Mouse (Mus musculus): ENCODE measurements around the gene Rom1.
"Not testable (repeated sequence)": the region's sequence is repeated elsewhere in the genome, so short reads cannot be mapped to it uniquely, and the experiment has no call there.

Gene Rom1

GRCm38 (mm10) chr19:8929224-8930088 lies at the start of gene Rom1, which contains the start of gene Eml3:
Gene Rom1 (minus strand): TSS chr19:8929356.
Gene Eml3 (plus strand): TSS chr19:8929552.
- no peak for DNase-seq (ENCODE audit: low spot score)

GRCm38 (mm10) chr19:8976535-8976934 lies 47.4 kb upstream of the Rom1 start:
- no peak for DNase-seq (ENCODE audit: low spot score)

GRCm38 (mm10) chr19:8975491-8975890 lies 46.3 kb upstream of the Rom1 start:
- DNase-seq (ENCODE audit: low spot score), result no peak

- DNase-seq (ENCODE audit: low spot score), result no peak
Observed at GRCm38 (mm10) chr19:8974638-8975037, 45.5 kb upstream of the Rom1 start.

GRCm38 (mm10) chr19:8972491-8972890 lies 43.3 kb upstream of the Rom1 start:
- not testable (repeated sequence) for DNase-seq (ENCODE audit: low spot score)

- no peak for DNase-seq (ENCODE audit: low spot score)
Observed at GRCm38 (mm10) chr19:8967893-8968292, 38.7 kb upstream of the Rom1 start.

- DNase-seq (ENCODE audit: low spot score), result no peak
Observed at GRCm38 (mm10) chr19:8967373-8967743, 38.2 kb upstream of the Rom1 start.

- peak; percentile 98 for DNase-seq (ENCODE audit: low spot score)
Observed at GRCm38 (mm10) chr19:8966590-8967372, 37.6 kb upstream of the Rom1 start, which contains the start of gene Eef1g. Gene Eef1g (plus strand): TSS chr19:8967041.

- DNase-seq (ENCODE audit: low spot score), result no peak
Observed at GRCm38 (mm10) chr19:8966198-8966589, 37.0 kb upstream of the Rom1 start.

GRCm38 (mm10) chr19:8965771-8966170 lies 36.6 kb upstream of the Rom1 start:
- DNase-seq (ENCODE audit: low spot score), result no peak

GRCm38 (mm10) chr19:8965075-8965474 lies 35.9 kb upstream of the Rom1 start:
- no peak for DNase-seq (ENCODE audit: low spot score)

- no peak for DNase-seq (ENCODE audit: low spot score)
Observed at GRCm38 (mm10) chr19:8962256-8962655, 33.1 kb upstream of the Rom1 start.

- no peak for DNase-seq (ENCODE audit: low spot score)
Observed at GRCm38 (mm10) chr19:8954171-8954570, 25.0 kb upstream of the Rom1 start.

GRCm38 (mm10) chr19:8953135-8954039 lies 24.2 kb upstream of the Rom1 start, which contains the start of gene Tut1:
Gene Tut1 (plus strand): TSS chr19:8953847.
- peak; percentile 98 for DNase-seq (ENCODE audit: low spot score)

- no peak for DNase-seq (ENCODE audit: low spot score)
Observed at GRCm38 (mm10) chr19:8952241-8952640, 23.1 kb upstream of the Rom1 start.

- DNase-seq (ENCODE audit: low spot score), result no peak
Observed at GRCm38 (mm10) chr19:8950190-8950589, 21.0 kb upstream of the Rom1 start.

GRCm38 (mm10) chr19:8946929-8947328 lies 17.8 kb upstream of the Rom1 start:
- DNase-seq (ENCODE audit: low spot score), result no peak

GRCm38 (mm10) chr19:8945251-8945650 lies 16.1 kb upstream of the Rom1 start:
- no peak for DNase-seq (ENCODE audit: low spot score)

GRCm38 (mm10) chr19:8944750-8945149 lies 15.6 kb upstream of the Rom1 start:
- no peak for DNase-seq (ENCODE audit: low spot score)

GRCm38 (mm10) chr19:8944062-8944461 lies 14.9 kb upstream of the Rom1 start:
- DNase-seq (ENCODE audit: low spot score), result no peak

- no peak for DNase-seq (ENCODE audit: low spot score)
Observed at GRCm38 (mm10) chr19:8943047-8943446, 13.9 kb upstream of the Rom1 start.
